Mouse (Mus musculus) brown adipose tissue, adult 24 weeks (tissue): ENCODE data around the gene 4921504E06Rik. TPM values are rescaled to one million over a fixed set of nuclear protein-coding genes. Genes with fewer than 3 reads are reported as not detected.

Experiments
- H3K27ac ChIP-seq: fragments of 200-500 bp; replicated peaks from 2 replicates; pipeline ENCODE4 v1.5.1; 2012; ENCODE audit warnings: low read depth, mild to moderate bottlenecking, low read length
- H3K4me1 ChIP-seq: fragments of 200-500 bp; 2 replicates; pipeline ENCODE4 v1.6.1; 2012; ENCODE audit warnings: low read length, mixed read lengths; ENCODE audit not compliant: control insufficient read depth, insufficient read depth, insufficient read length
- H3K4me3 ChIP-seq: fragments of 200-500 bp; 2 replicates; pipeline ENCODE4 v1.5.1; 2012; ENCODE audit warnings: low read depth, mild to moderate bottlenecking, low read length, moderate library complexity; ENCODE audit not compliant: insufficient read depth
- polyA plus RNA-seq: library from polyadenylated mRNA; stranded (reverse); fragments of >200 nt; gene quantifications from 2 replicates; pipeline ENCODE4 v1.2.4, GENCODE M21; 2012; ENCODE audit not compliant: missing spikeins, insufficient read depth, insufficient read length

Gene 4921504E06Rik
- polyA plus RNA-seq, 1 experiment: not detected

DNA sequence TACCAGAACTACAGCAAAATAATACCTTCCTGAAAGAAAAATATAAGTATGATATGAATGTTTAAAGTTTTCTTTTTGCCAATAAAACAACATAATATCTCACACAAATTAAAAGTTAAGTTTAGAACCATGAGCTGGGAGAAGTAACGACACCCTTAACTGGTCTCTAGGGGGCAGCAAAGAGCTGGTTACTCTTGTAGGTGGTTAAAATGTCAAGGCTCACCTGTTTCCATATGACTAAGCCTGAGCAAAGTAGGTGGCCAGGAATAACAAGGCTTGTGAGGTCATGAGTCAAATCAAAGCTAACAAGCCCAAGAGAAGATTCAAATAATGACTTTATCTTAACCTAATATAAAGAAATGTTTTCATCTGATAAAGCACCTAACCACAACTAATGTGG is 24.9 kb downstream of the 4921504E06Rik start:
- no peak overlapping the region for H3K4me3 ChIP-seq
- no peak overlapping the region for H3K27ac ChIP-seq
- H3K4me1 ChIP-seq: no peaks in the 10 kb centered on the region

DNA sequence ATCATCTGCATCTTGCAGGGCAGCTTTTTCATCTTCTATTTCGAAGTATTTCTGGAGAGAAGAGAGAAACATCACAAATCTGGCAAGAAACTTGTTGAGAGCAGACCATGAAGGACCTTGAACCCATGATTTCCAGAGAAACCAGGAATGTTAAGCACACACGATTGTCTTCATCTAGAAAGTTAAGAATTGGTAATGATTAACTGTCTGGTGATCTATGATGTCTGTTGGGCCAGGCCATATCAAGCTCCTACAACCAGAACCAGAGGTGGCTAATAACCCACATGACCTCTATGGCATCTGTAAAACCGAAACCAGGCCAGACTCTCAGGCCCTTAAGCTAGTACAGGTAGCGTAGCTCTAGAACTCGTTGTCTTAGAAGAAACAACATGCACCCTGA is 29.6 kb downstream of the 4921504E06Rik start:
- Histone ChIP-seq H3K4me3 (no peak overlapping the region), H3K27ac (no peak overlapping the region), H3K4me1 (no peaks in the 10 kb centered on the region)

DNA sequence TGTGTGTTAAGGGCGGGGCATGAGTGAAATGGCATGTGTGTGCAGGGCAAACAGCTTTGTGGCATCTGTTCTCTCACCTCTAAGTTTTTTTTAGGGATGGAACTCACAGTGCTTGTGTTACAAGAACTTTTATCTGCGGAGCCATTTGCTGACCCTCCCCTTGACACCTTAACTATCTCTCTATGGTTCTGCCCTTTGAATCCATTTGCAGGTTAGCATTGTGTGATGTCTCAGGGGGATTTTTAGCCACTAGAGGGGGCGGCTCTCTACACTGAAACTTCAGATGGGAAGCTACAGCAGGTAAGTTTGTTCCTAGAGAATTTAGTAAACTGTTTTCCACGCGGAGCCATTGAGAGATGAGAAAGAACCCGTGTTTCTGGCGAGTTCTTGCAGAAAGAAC is 32.1 kb downstream of the 4921504E06Rik start:
- Histone ChIP-seq H3K27ac (no peak overlapping the region), H3K4me3 (no peak overlapping the region), H3K4me1 (no peaks in the 10 kb centered on the region)

DNA sequence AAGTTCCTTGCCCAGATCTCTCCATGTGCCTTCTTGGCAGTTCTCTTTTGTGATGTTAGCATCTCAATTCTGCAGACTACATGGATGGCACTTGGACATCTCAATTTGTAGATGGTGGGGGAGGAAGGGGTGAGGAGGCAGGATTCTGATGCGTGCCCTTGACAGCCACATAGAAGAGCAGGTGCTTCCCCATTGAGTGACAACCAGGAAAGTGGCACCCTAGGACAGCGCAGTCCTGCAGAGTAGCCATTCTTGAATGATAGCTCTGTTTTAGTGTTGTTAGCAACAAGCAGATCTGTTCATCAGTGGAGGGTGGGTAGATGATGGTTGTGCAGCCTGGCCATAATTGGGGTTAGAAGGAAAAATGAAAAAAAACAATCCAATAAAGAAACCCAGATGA is 33.1 kb downstream of the 4921504E06Rik start:
- H3K27ac ChIP-seq: no peak overlapping the region
- H3K4me1 ChIP-seq: no peaks in the 10 kb centered on the region
- H3K4me3 ChIP-seq: no peak overlapping the region

DNA sequence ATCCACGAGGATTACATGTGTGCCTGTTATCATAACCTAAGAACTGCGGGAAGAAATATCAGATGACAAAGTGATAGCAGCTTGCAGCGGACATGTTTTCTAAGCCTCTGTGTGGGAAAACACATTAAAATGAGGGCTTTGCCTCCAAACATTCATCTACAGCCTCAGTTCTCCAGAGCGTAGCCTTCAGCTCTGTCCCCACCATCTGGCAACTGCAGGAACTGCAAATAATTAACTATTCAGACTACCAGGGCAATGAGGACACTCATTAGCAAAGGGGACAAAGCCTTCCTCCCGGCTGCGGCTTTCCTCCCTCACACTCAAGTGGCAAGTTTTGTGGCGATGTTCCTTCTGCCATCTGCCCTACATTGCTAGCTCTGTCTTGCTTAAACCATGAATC is 33.9 kb downstream of the 4921504E06Rik start:
- no peak overlapping the region for H3K27ac ChIP-seq
- H3K4me3 ChIP-seq: no peak overlapping the region
- H3K4me1 ChIP-seq: no peaks in the 10 kb centered on the region

DNA sequence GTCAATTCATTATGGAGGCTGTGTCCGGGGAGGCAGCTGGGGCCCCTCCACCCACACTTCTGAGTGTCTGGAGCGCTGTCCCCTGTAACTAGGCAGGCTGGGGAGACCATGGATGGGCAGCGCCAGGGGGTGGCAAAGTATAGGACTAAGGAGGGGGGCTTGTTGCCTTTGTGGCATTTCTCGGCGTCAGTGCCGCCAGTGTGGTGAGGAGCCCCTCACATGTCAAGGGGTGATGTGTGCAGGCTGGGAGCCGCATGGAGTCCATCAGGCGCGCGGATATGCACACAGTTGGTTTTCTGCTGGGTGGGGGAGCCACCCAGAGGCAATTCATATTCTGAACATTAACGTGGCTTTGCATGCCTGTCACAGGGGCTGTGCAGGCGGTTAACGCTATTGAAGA is 35.8 kb downstream of the 4921504E06Rik start:
- H3K27ac ChIP-seq: no peak overlapping the region
- H3K4me3 ChIP-seq: no peak overlapping the region
- no peaks in the 10 kb centered on the region for H3K4me1 ChIP-seq

DNA sequence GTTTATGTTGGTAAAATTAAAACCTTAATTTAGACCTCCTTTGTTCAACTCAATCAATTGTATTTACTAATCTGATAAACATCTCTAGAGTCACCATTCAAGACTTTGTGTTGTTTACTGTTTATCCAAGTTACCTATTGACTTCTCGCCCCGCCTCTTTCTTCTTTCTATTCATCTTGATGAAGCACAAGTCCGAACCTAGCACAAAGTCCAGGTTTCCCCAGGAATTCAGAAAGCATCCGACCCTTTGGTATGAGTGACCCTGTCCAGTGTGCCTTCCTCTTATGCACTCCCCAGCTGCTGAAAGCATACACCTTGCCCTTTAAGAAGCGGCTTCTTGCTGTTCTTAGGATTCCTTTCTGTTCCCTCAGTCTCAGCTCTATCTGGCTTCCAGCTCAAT is 41.3 kb downstream of the 4921504E06Rik start:
- H3K27ac ChIP-seq: no peak overlapping the region
- no peak overlapping the region for H3K4me3 ChIP-seq
- H3K4me1 ChIP-seq: no peaks in the 10 kb centered on the region

DNA sequence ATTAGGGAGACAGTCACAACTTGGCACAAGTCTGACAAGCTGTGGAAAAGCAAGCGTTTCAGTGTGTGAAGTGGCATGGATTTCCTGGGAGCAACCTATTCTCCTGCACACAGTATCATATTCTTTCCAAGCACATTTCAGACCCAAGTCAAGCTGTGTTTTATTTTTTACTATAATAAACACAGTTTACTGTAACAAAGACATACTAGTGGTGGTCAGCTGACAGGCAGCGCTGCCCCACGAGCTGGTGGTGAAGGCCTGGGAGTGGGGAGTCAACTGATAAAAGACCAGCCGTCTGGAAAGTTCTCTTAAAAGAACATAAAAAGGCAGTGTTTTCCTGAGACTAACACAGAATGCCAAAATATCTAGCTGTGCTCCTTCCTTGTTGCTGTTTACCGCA is 42.7 kb downstream of the 4921504E06Rik start:
- Histone ChIP-seq H3K27ac (no peak overlapping the region), H3K4me1 (no peaks in the 10 kb centered on the region), H3K4me3 (no peak overlapping the region)

DNA sequence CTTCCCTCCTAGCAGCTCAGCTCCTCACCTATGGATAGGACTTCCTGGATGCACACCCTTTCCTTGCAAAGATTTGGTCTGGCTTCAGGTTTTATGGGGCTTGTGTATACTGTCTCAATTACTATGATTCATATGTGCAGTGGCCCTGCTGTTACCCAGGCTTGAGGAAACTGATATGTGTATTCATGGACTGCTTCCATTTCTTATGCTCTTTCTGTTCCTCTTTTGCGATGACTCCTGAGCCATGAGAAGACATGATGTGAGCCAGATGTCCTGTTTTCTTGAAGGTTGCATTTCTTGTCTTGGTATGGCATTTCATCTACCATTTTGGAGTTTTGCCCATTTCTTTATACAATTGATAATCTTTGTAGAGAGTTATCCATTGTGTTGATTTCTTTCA is 48.0 kb downstream of the 4921504E06Rik start:
- H3K4me3 ChIP-seq: no peak overlapping the region
- H3K27ac ChIP-seq: no peak overlapping the region
- no peaks in the 10 kb centered on the region for H3K4me1 ChIP-seq

DNA sequence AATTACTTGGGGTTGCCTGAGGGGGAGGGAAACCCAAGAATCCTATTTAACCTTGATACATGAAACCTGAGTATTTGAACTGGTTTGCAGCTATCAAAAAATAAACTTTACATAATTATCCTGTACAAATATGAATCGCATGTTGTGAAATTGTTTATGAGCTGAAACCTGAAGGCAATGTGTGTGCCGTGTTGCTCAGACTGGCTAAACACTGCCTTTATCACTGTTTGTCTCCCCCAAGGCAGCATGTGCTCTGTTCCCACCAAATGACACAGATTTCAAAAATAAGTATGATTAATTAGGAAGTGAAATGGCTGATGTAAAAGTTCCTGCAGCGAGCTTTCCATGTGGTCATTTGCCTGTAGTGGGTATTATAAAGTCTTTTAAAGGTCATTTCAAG is 63.5 kb downstream of the 4921504E06Rik start:
- Histone ChIP-seq H3K27ac (no peak overlapping the region), H3K4me3 (no peak overlapping the region), H3K4me1 (no peaks in the 10 kb centered on the region)

DNA sequence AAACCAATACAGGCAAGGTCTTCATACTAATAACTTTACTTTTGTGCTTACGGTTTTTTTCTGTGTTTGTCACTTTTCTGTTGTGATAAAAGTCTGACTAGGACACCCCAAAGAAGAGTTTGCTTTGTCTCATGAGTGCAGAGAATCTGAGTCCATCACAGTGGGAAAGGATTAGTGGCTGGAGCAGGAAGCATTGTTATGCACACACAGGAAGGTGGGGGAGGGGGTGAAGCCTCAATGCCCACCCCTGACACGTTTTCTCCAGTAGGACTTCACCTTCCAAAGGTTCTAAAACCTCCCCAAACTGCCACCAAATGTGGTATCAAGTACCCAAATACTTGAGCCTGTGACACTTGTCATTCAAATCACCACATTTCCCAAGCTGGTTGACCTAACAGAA is 91.8 kb downstream of the 4921504E06Rik start:
- no peaks in the 10 kb centered on the region for H3K4me1 ChIP-seq
- H3K27ac ChIP-seq: no peak overlapping the region
- no peak overlapping the region for H3K4me3 ChIP-seq

DNA sequence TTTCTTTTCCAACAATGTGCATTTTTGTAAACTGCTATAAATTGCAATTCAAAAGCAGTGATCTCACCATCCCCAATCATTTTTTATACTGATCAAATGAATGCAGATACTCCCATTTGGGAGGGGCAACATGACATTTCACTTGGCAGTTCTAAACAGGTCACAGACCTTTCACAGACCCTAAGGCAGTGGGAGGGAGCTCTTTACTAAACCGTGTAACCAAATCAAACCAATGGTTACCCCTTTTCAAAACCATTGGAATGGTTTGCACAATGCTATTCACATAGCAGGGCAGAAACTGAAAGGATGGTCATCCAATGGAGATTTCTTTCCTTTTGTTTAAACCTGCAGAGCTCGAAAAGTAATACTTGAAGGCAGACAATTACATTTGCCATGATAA is 94.9 kb downstream of the 4921504E06Rik start:
- Histone ChIP-seq H3K4me3 (no peak overlapping the region), H3K27ac (no peak overlapping the region), H3K4me1 (no peaks in the 10 kb centered on the region)

DNA sequence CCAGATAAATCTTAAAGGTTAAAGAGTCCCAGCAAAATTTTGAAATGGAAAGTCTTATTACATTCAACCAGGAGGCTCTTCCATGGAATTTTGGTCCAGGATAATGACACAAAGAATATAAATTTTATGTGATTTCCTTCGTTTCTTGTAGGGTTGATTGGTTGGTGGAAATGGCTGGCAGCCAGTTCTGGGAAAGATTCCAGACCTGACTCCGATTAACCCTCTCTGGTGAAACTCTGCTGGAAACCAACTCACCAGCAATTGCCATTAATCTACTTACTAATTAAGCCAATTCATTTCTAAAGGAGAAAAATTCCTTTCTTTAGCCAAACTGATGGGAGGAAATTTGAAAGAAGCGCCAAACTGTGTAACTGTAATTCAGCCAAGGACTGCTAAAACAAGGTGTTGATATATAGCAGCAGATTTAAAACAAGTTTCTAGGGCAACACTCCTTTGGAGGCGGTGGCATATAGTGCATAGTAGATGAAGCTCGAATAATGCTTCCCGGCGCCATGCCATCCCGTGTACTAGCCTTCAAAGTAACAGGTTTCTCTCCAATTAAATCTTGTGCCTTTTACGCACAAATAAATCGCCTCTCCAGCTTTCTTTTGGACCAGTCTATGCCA is 97.7 kb downstream of the 4921504E06Rik start:
- no peaks in the 10 kb centered on the region for H3K4me1 ChIP-seq
- no peak overlapping the region for H3K27ac ChIP-seq
- no peak overlapping the region for H3K4me3 ChIP-seq

DNA sequence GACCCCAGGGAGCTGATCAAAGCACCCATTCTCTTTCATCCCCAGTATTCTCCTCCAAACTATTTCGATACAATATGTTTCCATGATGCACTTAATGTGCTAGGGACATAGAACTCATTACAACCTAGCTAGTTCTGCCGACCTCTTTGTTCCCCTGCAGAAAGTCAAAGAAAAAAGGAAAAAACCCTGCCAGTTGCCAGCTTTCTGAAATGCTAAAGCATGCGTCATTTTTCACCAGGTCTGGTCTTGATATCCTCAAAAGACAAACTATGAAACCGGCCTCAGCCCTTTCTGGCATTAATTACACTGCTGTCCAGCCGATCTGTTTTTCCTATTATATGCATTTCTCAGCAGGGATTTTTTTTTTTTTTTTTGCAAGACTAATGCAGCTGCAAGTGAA is 98.5 kb downstream of the 4921504E06Rik start:
- H3K4me1 ChIP-seq: no peaks in the 10 kb centered on the region
- no peak overlapping the region for H3K4me3 ChIP-seq
- H3K27ac ChIP-seq: no peak overlapping the region

DNA sequence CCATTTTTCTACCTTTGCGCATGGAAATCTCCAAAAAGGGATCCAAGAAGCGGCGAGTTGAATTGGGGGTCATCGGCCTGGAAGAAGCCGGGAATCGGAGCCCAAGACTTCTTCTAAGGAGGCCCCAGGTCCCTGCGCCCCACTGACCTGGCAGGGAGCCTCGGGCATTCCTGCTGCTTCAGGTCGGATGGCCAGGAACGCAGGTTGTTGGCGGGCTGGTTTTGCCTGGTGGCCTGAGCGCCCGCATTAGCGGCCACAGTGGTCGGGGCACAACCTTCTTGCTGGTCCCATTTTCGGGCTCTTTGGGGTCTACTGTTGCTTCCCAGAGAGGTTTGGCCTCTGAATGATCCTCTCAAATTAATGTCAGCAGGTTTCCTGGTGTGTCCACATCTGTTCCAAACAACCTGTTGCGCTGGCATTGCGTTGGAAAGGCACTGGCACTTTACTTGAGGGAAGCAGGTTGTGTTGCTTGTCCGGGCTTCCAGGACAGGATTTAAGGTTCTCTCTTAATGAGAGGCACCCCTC is 101.1 kb downstream of the 4921504E06Rik start:
- no peak overlapping the region for H3K27ac ChIP-seq
- no peaks in the 10 kb centered on the region for H3K4me1 ChIP-seq
- no peak overlapping the region for H3K4me3 ChIP-seq

DNA sequence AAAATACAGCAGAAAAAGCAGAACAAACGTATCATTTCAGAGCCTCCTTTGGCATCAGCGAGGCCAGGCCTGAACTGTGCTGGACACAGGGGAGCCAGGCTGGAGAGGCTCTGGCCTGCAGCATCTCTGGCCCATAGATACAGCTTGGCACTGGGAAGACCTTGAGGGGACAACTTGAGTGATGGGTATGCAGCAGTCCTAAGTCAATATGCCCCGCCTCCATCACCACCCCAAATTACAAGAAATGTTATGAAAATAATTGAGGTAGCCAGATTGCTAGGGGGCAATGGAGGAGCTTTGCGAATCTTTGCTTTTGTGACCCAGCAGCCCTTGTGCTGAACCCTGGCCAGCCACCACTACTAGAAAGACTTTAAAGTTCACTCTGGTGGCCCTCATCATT is 104.4 kb downstream of the 4921504E06Rik start:
- H3K4me1 ChIP-seq: no peaks in the 10 kb centered on the region
- no peak overlapping the region for H3K4me3 ChIP-seq
- H3K27ac ChIP-seq: no peak overlapping the region
